Mouse (Mus musculus): ENCODE data around the gene Slc27a2. TPM values are rescaled to one million over a fixed set of nuclear protein-coding genes. Genes with fewer than 3 reads are reported as not detected.

Slc27a2 gene
- polyA plus RNA-seq, 1 experiment: not detected

DNA sequence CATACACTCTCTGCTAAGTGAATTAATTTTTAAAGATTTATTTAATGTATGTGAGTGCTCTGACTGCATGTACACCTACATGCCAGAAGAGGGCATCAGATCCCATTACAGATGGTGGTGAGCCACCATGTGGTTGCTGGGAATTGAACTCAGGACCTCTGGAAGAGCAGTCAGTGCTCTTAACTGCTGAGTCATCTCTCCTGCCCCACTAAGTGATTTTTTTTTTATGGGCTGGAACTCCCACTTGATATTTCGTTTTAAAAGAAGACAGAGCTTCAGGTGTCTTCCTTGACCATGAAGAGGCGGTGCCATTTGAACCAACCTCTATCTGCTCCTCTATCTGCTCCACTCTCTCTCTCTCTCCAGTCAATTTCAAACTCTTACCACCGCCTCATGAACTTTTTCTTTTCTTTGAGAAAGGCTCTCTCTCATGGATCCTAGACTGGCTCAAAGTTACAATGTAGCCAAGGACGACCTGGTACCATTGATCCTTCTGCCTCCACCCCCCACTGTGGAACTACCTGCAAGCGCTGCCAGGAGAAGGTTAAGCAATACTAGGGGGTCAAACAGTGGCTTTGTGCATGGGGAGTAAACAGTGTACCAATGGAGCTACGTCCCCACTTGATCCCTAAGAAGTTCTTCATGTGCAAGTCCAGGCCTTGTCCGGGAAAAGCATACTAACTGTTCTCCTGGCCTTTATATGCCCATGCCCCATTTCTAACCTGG, 44.3 kb downstream of the Slc27a2 start:
- Histone ChIP-seq H3K4me3 (replicated peaks) (no peak overlapping the region), H3K4me1 (ENCODE audit: control insufficient read depth) (peaks cover 6% of the 10 kb centered on the region), H3K27me3 (ENCODE audit: control insufficient read depth) (no peaks in the 10 kb centered on the region), H3K36me3 (ENCODE audit: control insufficient read depth) (no peaks in the 10 kb centered on the region), H3K9me3 (ENCODE audit: control insufficient read depth, low read length) (no peaks in the 10 kb centered on the region; the same call in 1 of the 2 replicates)
- TF ChIP-seq TAL1 (IDR thresholded peaks at IDR 0.05; ENCODE audit: low read length) (no peak), GATA1 (IDR thresholded peaks at IDR 0.05; ENCODE audit: low read length) (no peak)

DNA sequence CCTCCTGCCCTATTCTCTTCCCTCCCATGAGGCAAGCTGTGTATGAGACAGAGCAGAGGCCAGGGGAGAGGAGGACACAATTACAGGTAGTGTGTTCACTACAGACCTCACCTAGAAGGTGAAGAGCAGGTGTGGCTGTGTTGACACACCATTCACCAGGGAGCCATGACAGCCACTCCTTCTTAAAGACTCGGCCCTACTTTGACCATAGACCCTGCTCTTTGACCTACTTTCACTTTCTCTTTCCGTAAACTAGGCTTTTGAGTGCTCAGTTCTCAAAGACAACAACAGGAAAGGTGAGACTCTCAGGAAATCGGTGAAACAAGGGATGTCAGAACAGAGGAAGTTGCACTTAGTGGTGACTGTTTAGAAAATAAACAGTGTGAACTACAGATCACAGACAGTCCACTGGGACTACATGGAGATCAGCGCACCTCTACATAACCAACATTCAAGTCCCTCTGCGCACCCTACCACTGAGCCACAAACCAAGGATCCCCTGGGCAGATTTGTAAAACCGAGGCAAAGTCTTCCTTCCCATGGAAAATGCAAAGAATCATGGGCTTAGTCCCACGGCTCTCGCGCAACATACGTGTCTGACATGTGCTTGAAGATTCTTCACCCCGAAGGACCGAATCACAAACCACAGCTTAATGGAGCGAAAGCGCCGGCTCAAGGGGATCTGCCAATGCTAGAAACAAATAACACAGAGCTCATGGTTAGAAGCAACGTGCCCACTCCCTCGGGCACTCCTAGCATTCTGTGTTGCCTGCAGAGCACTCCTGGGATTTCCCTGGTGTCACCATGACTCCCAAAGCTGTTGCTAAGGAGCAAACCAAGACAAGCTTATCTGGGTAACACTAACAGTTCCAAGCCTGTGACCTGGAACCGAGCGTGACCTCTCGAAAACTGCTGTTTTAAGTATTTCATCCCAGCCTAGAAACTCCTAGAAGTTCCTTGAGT, 45.4 kb downstream of the Slc27a2 start:
- Histone ChIP-seq H3K9me3 (ENCODE audit: control insufficient read depth, low read length) (no peaks in the 10 kb centered on the region; the same call in 1 of the 2 replicates), H3K4me1 (ENCODE audit: control insufficient read depth) (peaks cover 6% of the 10 kb centered on the region), H3K27me3 (ENCODE audit: control insufficient read depth) (no peaks in the 10 kb centered on the region), H3K36me3 (ENCODE audit: control insufficient read depth) (no peaks in the 10 kb centered on the region), H3K4me3 (replicated peaks) (peak overlapping the region; percentile 17)
- TF ChIP-seq TAL1 (IDR thresholded peaks at IDR 0.05; ENCODE audit: low read length): no peak
- TF ChIP-seq GATA1 (IDR thresholded peaks at IDR 0.05; ENCODE audit: low read length): no peak

GRCm38 (mm10) chr2:126598359-126598758, 46.2 kb downstream of the Slc27a2 start:
- Histone ChIP-seq H3K36me3 (ENCODE audit: control insufficient read depth) (no peaks in the 10 kb centered on the region), H3K4me1 (ENCODE audit: control insufficient read depth) (peaks cover 6% of the 10 kb centered on the region), H3K4me3 (replicated peaks) (no peak overlapping the region), H3K9me3 (ENCODE audit: control insufficient read depth, low read length) (no peaks in the 10 kb centered on the region; the same call in 1 of the 2 replicates), H3K27me3 (ENCODE audit: control insufficient read depth) (no peaks in the 10 kb centered on the region)
- no peak for TF ChIP-seq TAL1 (IDR thresholded peaks at IDR 0.05; ENCODE audit: low read length)
- TF ChIP-seq GATA1 (IDR thresholded peaks at IDR 0.05; ENCODE audit: low read length): no peak

DNA sequence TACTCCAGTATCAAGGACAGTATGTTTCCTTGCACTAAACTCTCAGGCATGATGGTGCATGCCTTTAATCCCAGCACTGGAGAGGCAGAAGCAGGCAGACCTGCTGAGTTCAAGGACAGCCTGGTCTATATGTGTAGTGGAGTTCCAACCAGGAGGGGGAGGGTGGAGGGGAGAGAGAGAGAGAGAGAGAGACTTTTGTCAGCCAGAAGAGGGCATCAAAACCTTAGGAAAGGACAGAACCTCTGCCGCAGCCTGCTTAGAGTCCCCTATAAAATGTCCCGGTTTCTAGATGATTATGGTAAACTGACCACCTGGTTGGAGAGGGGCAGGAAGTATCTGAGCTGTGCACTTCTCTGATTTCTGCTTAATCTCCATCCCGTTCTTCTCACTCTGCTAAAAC, 46.8 kb downstream of the Slc27a2 start:
- H3K36me3 ChIP-seq (ENCODE audit: control insufficient read depth): no peaks in the 10 kb centered on the region
- TF ChIP-seq GATA1 (IDR thresholded peaks at IDR 0.05; ENCODE audit: low read length) (no peak), TAL1 (IDR thresholded peaks at IDR 0.05; ENCODE audit: low read length) (no peak)
- no peaks in the 10 kb centered on the region; the same call in 1 of the 2 replicates for H3K9me3 ChIP-seq (ENCODE audit: control insufficient read depth, low read length)
- H3K27me3 ChIP-seq (ENCODE audit: control insufficient read depth): no peaks in the 10 kb centered on the region
- peaks cover 6% of the 10 kb centered on the region for H3K4me1 ChIP-seq (ENCODE audit: control insufficient read depth)
- H3K4me3 ChIP-seq (replicated peaks): no peak overlapping the region

DNA sequence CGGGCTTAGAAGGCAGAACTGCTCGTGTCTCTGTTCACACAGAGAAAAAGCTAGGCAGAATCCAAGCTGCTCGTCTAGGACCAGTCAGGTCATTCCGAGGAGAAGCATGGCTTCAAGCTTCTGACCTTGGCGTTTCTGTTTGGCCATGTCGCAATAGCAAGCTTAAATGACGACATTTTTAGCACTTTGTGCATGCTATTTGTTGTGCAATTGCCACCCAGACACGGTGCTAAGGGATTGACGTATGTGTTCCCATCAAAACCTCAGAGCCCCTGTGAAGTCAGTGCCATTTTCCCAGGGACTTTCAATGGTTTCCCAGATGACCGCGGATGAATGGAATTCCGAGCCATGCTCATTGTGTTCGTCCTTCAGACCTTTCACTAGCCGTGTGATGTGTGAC, 48.3 kb downstream of the Slc27a2 start:
- Histone ChIP-seq H3K9me3 (ENCODE audit: control insufficient read depth, low read length) (no peaks in the 10 kb centered on the region), H3K4me1 (ENCODE audit: control insufficient read depth) (peaks cover 2% of the 10 kb centered on the region), H3K36me3 (ENCODE audit: control insufficient read depth) (no peaks in the 10 kb centered on the region), H3K4me3 (replicated peaks) (no peak overlapping the region), H3K27me3 (ENCODE audit: control insufficient read depth) (no peaks in the 10 kb centered on the region)
- no peak for TF ChIP-seq GATA1 (IDR thresholded peaks at IDR 0.05; ENCODE audit: low read length)
- no peak for TF ChIP-seq TAL1 (IDR thresholded peaks at IDR 0.05; ENCODE audit: low read length)

DNA sequence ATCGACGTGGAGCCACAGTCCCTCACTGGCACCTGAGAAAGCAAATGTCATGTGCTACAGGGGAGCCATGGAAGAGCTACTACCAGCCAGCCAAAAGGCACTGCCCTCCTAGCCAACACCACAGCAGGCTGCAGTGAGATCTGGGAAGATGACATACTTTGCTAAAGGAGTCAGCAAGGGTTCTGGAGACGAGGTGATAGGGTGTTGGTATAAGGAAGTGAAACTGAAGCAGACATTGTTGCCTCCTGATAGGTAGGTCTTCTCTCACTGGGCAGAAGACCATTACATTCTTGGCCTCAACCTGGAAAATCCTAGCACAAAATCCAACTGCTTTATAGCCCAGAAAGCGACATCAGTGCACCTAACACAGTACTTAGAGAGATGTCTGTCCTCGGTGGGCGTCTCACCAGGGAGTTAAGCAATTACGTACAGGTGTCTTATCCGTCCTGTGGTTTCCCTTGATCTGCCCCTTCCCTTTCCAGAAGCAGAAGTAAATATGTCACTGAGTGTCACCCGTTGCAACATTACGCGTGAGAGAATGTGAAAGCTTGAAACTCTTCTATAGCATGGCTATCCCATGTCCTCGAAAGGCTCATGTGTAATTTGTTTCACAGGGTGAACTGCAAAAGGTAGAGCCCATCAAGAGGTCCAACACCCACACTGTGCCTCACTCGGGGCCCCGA, 49.9 kb downstream of the Slc27a2 start:
- H3K36me3 ChIP-seq (ENCODE audit: control insufficient read depth): no peaks in the 10 kb centered on the region
- H3K4me1 ChIP-seq (ENCODE audit: control insufficient read depth): peaks cover 2% of the 10 kb centered on the region
- TF ChIP-seq TAL1 (IDR thresholded peaks at IDR 0.05; ENCODE audit: low read length) (no peak), GATA1 (IDR thresholded peaks at IDR 0.05; ENCODE audit: low read length) (no peak)
- no peaks in the 10 kb centered on the region for H3K27me3 ChIP-seq (ENCODE audit: control insufficient read depth)
- no peak overlapping the region for H3K4me3 ChIP-seq (replicated peaks)
- no peaks in the 10 kb centered on the region for H3K9me3 ChIP-seq (ENCODE audit: control insufficient read depth, low read length)

DNA sequence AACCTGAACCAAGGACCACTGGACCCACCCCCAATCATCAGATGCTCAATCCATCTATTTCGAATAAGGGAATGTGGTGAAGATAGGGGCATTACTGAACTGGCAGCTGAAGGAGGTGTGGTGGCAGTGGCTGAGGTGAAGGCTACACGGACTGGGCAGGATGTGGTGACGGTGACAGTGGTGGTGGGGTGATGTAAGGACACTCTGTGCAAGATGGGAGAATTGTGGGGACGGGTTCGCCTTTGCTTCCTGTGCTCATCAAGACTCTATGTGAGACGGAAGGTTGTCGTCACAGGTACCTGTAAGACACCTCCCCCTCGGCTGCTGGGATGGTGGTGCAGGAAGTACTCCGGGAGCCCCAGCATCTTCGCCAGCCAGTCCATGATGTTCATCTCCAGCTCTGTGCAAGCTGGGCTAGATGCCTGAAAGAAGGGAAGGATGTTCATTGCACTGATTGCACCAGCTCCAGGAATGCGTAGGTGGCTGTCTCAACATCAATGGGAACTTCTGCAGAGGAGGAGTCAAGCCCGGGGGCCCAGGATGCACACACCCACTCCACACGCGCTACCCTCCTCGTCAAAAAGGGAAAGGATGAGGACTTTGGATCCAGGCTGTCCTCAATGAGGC, 54.0 kb downstream of the Slc27a2 start:
- Histone ChIP-seq H3K27me3 (ENCODE audit: control insufficient read depth) (no peaks in the 10 kb centered on the region), H3K36me3 (ENCODE audit: control insufficient read depth) (no peaks in the 10 kb centered on the region), H3K4me1 (ENCODE audit: control insufficient read depth) (peaks cover 3% of the 10 kb centered on the region; the same call in 1 of the 2 replicates), H3K4me3 (replicated peaks) (no peak overlapping the region), H3K9me3 (ENCODE audit: control insufficient read depth, low read length) (no peaks in the 10 kb centered on the region)
- TF ChIP-seq GATA1 (IDR thresholded peaks at IDR 0.05; ENCODE audit: low read length): no peak
- no peak for TF ChIP-seq TAL1 (IDR thresholded peaks at IDR 0.05; ENCODE audit: low read length)

- TF ChIP-seq TAL1 (IDR thresholded peaks at IDR 0.05; ENCODE audit: low read length) (no peak), GATA1 (IDR thresholded peaks at IDR 0.05; ENCODE audit: low read length) (no peak)
- peaks cover 3% of the 10 kb centered on the region; the same call in 1 of the 2 replicates for H3K4me1 ChIP-seq (ENCODE audit: control insufficient read depth)
- H3K4me3 ChIP-seq (replicated peaks): no peak overlapping the region
- H3K9me3 ChIP-seq (ENCODE audit: control insufficient read depth, low read length): no peaks in the 10 kb centered on the region
- no peaks in the 10 kb centered on the region for H3K36me3 ChIP-seq (ENCODE audit: control insufficient read depth)
- no peaks in the 10 kb centered on the region for H3K27me3 ChIP-seq (ENCODE audit: control insufficient read depth)
Observed at GRCm38 (mm10) chr2:126606688-126607062, 54.5 kb downstream of the Slc27a2 start.

All from erythroblast, embryonic 14.5 days (primary cell).